Mouse (Mus musculus) adrenal gland, postnatal 36 days (tissue): Measurements from ENCODE around the gene Ppib. TPM values are rescaled to one million over a fixed set of nuclear protein-coding genes. Genes with fewer than 3 reads are reported as not detected.

Experiments
- total RNA-seq, 2 experiments: library from RNA; stranded (reverse); gene quantifications; 2 replicates each; pipeline ENCODE4 v1.2.3; 2021

Ppib gene
- total RNA-seq, 2 experiments from 2014 or later: 317 to 322 TPM

Other genes starting within 250 kb of the Ppib start
- gene Zfp609, start 232.7 kb upstream of the Ppib start, total RNA-seq: 10 to 100 TPM; 25.1 to 31.1 TPM
- 1 to 10 TPM; 3.3 to 4.4 TPM for gene Pclaf, start 170.0 kb upstream of the Ppib start, total RNA-seq
- gene Trip4, start 151.4 kb upstream of the Ppib start, total RNA-seq: 10 to 100 TPM; 33.2 to 45.0 TPM
- 10 to 100 TPM; 17.8 to 18.6 TPM for gene Csnk1g1, start 151.3 kb upstream of the Ppib start, total RNA-seq
- gene Snx22, start 9.5 kb downstream of the Ppib start, total RNA-seq: under 1 TPM; 0.26 to 0.30 TPM
- gene Snx1, start 66.4 kb downstream of the Ppib start, total RNA-seq: 100 to 1,000 TPM; 118 to 119 TPM
- gene Ciao2a, start 66.4 kb downstream of the Ppib start, total RNA-seq: 10 to 100 TPM; 69.2 to 89.1 TPM
- 1 to 10 TPM; 7.5 to 9.3 TPM for gene Dapk2, start 98.0 kb downstream of the Ppib start, total RNA-seq